Mouse (Mus musculus) heart, postnatal 36 days (tissue): ENCODE data around the gene Cdyl. TPM values are rescaled to one million over a fixed set of nuclear protein-coding genes. Genes with fewer than 3 reads are reported as not detected.

Experiments used
- DNase-seq, 2 experiments: peaks; one replicate each; pipeline ENCODE4 v3.0.0; 2021 to 2022
- intact Hi-C: fragments of 180-260 bp; cut with DNase I; formaldehyde crosslinking; loops from one replicate; pipeline ENCODE4 v1.15.1; 2025
- total RNA-seq, 2 experiments: library from RNA; stranded (reverse); gene quantifications; 2 replicates each; pipeline ENCODE4 v1.2.3; 2021

Cdyl gene
- total RNA-seq, 2 experiments from 2014 or later, result 10.0 to 10.8 TPM

- DNase-seq, result peak in 1 of 2 experiments; percentile 10
- intact Hi-C loops, result no loop called here
These were observed 26.6 kb downstream of the Cdyl start for GRCm38 (mm10) chr13:35686273-35686672.

GRCm38 (mm10) chr13:35689560-35689959 lies 29.9 kb downstream of the Cdyl start:
- intact Hi-C loops, result no loop called here
- no peak for DNase-seq

DNA sequence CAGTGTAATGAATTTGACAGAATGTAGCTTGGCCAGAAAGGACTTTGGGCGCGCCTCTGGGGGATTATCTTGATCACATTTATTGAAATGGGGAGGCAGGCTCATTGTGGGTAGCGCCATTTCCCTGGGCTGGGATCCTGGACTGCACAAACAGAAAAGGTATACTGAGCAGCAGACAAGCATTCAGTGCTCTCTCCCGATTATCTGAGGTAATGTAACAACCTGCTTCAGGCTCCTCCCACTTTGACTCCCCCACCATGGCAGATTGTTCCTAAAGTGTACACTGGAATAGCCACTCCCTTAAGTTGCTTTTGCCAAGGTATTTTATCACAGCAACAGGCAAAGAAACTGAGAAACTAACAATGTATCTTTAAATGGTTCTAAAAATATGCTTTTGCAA lies 58.0 kb downstream of the Cdyl start:
- intact Hi-C loops, result no loop called here
- DNase-seq, result no peak

DNA sequence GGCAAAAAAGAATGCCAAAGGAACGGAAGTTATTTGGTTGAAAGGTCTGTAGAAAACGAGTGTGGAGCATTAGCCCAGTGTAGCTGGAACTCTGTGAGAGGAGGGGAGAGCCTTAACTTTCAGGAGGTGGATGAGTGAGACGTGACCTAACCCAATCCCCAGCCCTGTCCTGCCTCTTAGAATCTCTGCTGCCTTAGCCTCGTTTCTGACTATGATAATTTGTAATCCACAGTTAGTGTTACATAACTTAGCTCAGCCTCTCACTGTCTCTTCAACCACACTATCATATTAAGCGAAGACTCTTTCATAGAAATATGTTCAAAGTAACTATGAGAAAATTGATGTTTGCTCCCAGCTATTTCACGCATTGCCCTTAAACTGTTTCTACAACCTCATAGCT lies 59.9 kb downstream of the Cdyl start:
- no peak for DNase-seq
- intact Hi-C loops, result no loop called here

GRCm38 (mm10) chr13:35723073-35723472 lies 63.4 kb downstream of the Cdyl start:
- intact Hi-C loops, result no loop called here
- no peak for DNase-seq

- no peak for DNase-seq
- intact Hi-C loops, result no loop called here
These were observed 66.4 kb downstream of the Cdyl start for GRCm38 (mm10) chr13:35726025-35726424.

DNA sequence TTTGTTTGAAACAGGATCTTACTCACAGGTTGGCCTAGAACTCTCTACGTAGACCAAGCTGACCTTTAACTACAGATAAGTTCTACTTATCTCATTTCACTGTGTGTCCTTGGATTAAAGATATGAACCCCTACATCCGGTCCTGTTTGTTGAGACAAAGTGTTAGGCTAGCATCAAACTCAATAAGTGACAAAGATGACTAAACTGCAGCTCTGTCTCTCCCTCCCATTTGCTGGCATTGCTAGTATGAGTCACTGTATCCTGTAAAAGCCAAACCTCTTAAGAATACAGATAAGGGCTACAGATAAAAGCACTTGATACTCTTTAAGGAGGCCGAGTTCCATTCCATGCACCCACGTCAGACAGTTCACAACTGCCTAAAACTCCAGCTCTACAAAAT lies 72.5 kb downstream of the Cdyl start:
- DNase-seq, result no peak
- intact Hi-C loops, result no loop called here

DNA sequence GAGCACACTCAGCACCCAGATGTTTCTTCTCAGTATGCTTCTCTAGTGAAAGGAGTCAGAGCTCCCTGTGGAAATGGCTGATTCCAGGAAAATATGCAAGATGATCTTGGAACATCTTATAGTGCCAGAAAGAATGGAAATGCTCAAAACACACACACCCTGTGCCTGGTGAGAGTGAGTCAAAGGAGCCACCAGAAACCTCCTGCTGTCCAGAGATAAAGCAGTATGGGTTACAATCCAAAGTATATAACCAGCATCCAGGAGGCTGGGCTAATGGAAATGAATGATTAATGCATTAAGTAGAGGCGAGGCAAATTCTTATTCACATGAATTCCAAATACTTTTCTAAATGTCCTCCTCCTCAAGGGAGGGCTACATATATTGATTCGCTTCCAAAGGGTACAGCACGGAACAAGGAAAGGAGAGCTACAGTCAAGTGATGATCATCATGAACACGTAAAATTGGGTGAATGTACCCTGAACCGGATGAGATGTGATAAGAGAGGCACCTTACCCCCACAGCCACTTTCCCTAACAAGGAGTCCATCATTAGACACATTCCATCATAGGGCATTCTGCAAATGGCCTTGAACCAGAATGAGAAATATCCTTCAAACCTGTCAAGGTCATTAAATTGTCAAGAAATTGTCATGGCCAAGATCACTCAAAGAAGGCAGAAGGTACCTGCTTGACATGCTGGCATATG lies 73.4 kb downstream of the Cdyl start:
- intact Hi-C loops, result no loop called here
- no peak for DNase-seq

DNA sequence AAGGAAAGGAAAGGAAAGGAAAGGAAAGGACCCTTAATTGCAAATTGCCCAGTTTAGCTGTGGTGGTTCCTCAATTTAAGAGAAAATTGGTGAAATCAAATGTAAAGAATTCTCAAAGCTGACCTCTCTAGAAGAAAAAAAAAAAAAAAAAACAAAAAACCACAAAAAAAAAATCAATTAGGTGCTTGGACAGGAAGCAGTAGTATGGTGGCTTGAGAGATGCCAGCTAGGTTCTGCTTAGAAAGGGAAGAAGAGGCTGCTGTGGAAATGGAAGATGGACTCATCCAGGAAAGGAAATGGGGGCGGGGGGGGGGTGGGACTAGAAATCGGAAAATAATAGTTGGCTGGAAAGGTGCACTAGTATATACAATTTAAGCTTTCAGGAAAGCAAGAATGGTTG lies 77.9 kb downstream of the Cdyl start:
- intact Hi-C loops, result no loop called here
- no peak for DNase-seq

DNA sequence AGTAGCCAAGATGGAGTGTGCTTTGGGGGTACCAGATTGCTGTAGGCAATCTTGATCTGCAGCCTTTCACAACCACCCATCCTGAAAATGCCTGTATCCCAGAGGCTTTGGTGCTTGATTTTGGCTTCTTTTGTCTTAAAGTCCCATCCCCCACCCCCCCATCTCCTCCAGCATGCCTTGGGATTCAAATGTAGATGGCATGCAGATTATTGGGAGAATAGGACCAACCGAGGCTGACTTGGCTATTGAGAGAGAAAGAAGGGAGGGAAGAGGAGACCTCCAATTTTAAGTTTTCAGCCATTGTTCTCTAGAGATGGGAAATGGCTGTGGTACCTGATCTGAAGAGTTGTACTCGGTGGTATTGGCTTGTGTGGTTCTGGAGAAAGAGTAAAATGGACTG lies 78.6 kb downstream of the Cdyl start:
- intact Hi-C loops, result no loop called here
- no peak for DNase-seq

GRCm38 (mm10) chr13:35739473-35739872 lies 79.8 kb downstream of the Cdyl start:
- no peak for DNase-seq
- intact Hi-C loops, result no loop called here

- intact Hi-C loops, result loop anchor here (5.0 kb wide), 1 partner anchor 167 kb away; the partner anchor contains the start of gene Rpp40
These were observed 80.8 kb downstream of the Cdyl start for GRCm38 (mm10) chr13:35740301-35741039.

DNA sequence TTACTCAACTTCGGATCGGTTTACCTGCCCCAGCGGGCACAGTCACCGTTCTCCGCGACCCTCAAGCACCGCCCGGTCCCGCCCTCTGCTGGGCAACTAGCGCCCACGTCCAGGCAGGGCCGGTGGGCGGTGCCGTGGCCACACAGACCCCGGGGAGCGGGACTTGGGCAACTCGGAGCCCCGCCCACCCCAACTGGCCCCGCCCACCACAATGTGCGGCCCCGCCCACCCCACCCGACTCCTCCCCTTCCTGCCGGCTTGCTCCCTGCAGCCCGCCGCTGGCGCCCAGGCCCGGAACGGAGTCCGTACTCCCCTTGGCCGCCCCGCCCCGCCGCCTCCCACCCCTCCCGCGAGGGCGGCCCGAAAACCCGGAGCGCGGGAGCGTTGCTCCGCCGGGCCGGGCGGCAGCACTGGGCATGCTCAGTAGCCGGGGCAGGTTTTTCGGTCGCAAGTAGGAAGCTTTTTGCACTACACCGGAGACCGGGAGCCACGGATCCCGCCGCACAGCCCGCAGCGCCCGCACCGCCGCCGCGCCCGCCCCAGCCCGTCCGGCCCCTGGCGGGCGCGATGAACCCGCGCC lies 81.5 kb downstream of the Cdyl start:
- peak; percentile 90 to 91 for DNase-seq
- intact Hi-C loops, result loop anchor here (5.0 kb wide), 1 partner anchor 166 kb away; the partner anchor contains the start of gene Rpp40

More at GRCm38 (mm10) chr13:35740301-35741039, 80.8 kb downstream of the Cdyl start:
- peak; percentile 78 to 87 for DNase-seq

DNA sequence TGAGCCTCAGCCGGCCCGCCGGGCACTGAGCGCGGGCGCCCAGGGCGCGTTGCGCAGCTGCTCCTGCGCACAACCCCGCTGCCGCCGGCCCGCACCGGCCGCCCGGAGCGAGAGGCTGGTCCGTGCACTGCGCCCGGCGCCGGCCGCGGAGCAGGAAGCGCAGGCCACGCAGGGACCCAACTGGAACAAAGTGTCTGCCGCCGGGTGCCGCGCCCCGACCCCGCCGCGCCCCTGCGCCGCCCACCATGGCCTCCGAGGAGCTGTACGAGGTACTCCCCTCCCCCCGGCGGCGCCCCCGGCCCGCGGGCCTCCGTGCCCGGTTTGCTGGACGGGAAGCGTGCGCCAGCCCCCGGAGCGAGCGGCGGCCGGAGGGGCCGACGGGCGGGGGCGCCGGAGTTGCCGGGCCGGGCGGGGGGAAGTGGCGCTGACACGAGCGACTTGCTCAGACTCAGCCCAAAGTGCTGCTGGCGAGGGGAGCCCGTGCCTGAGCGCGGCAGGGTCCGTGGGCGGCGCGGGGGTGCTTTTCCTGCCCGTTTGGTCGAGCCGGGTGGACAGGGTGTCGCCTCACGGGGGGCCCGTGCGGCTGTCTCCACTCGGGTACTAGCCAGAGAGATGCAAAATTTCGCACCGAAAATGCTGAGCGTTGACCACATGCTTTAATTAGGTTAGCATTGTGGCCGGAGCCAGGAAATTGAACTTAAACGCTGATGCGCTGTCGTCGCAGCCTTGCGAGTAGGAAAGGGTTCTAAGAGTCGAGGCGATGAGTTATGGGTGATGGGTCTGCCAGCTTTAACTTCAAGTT lies 82.2 kb downstream of the Cdyl start:
- DNase-seq, result peak; percentile 55 to 62
- intact Hi-C loops, result loop anchor here (5.0 kb wide), 1 partner anchor 165 kb away; the partner anchor contains the start of gene Rpp40

GRCm38 (mm10) chr13:35742696-35743095 lies 83.1 kb downstream of the Cdyl start:
- DNase-seq, result no peak
- intact Hi-C loops, result loop anchor here (5.0 kb wide), 1 partner anchor 165 kb away; the partner anchor contains the start of gene Rpp40

DNA sequence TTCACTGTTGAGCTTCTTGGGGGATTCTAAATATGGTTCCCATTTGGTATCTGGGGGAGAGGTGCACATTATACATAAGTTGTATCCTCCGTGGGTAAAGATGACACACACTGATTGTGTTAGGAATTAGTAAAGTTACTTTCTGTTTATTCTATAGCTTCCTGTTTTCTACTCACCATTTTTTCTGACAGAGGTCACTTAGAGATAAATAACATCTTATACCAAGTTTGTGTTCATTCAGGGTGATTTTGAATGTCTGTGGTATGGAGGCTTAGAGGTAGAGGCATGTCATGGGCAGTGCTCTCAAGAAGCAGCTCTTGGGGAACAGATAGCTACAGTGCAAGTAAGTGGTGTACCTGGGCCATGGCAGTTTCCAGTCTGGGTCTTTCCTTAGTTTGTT lies 83.6 kb downstream of the Cdyl start:
- intact Hi-C loops, result loop anchor here (5.0 kb wide), 1 partner anchor 164 kb away; the partner anchor contains the start of gene Rpp40
- DNase-seq, result no peak

- intact Hi-C loops, result no loop called here
- DNase-seq, result no peak
These were observed 89.6 kb downstream of the Cdyl start for GRCm38 (mm10) chr13:35749194-35749593.

GRCm38 (mm10) chr13:35749680-35750079 lies 90.0 kb downstream of the Cdyl start:
- no peak for DNase-seq
- intact Hi-C loops, result no loop called here

DNA sequence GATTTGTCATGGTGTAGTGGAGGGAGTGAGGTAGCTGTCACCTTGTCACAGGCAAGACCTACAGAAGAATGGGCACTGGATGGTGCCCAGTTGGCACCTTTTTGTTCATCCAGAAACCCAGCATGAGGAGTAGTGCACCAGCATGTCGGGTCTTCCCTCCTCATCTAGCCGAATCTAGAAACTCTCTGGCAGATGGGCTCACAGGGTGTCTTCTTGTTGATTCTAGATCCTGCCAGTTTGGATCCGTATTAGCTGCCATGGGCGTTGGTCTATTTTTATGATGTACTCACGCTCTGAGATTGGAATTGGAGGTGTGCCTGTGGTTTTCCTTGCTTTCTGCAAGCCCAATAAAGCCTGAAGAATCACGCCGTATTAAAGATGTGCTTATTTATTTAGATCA lies 92.4 kb downstream of the Cdyl start:
- no peak for DNase-seq
- intact Hi-C loops, result no loop called here

DNA sequence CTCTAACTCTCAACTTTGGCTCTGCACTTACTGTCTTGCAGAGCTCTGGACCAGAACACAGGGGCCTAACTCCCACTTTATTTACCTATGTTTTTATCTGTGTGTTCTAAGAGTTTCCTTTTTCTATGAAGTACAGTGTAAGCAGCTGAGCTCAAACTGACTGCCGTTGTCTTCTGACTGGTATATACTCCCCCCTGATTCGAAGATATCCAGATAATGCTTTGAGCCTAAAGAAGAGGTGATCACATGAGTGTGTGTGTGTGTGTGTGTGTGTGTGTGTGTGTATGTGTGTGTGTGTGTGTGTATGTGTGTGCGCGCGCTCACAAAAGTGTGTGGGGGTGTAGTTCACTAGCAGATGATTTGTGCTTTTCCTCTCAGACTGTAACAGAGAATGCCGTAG lies 95.4 kb downstream of the Cdyl start:
- intact Hi-C loops, result no loop called here
- DNase-seq, result no peak
